Mouse (Mus musculus): ENCODE measurements around the gene Ltb. TPM values are rescaled to one million over a fixed set of nuclear protein-coding genes. Genes with fewer than 3 reads are reported as not detected.

Gene Ltb
- total and polyA plus RNA-seq, 3 experiments, result 1.1 to 1.5 TPM; not detected in 1

- peaks cover 1% of the 10 kb centered on the region; the same call in 1 of the 2 replicates for H3K79me2 ChIP-seq (ENCODE audit: control insufficient read depth, insufficient read depth, low read length, poor library complexity)
- H3K4me1 ChIP-seq (ENCODE audit: control insufficient read depth in 1 of 2, insufficient read depth in 2 of 2, low read length in 2 of 2), result no peaks in the 10 kb centered on the region
- H3K9me3 ChIP-seq (replicated peaks; ENCODE audit: insufficient read depth, low read length), result no peaks in the 10 kb centered on the region
- no peak overlapping the region for H3K4me3 ChIP-seq (ENCODE audit: control insufficient read depth in 1 of 2, insufficient read depth in 1 of 2, low read depth in 2 of 2, low read length in 2 of 2)
- no peak for TF ChIP-seq MYB (IDR thresholded peaks at IDR 0.05; ENCODE audit: low read depth, low read length)
- no peak for TF ChIP-seq NELFE (IDR thresholded peaks at IDR 0.05; ENCODE audit: low read depth, low read length)
- TF ChIP-seq POLR2AphosphoS5 (IDR thresholded peaks at IDR 0.05; ENCODE audit: borderline replicate concordance, low read depth, low read length), result 0 out of 2 replicates have a peak, but pooled peaks have one; percentile 37
- TF ChIP-seq ZC3H11A (IDR thresholded peaks at IDR 0.05; ENCODE audit: low read depth, low read length), result no peak
- TF ChIP-seq MAFK (IDR thresholded peaks at IDR 0.05; ENCODE audit: borderline replicate concordance, low read depth, low read length), result no peak
- TF ChIP-seq MAX (IDR thresholded peaks at IDR 0.05; ENCODE audit: low read length), result no peak
- no peak for TF ChIP-seq CHD1 (IDR thresholded peaks at IDR 0.05; ENCODE audit: low read depth, low read length)
- 0 out of 2 replicates have a peak, but pooled peaks have one; percentile 20 for TF ChIP-seq MXI1 (IDR thresholded peaks at IDR 0.05; ENCODE audit: low read depth, low read length)
- no peak for TF ChIP-seq ETS1 (IDR thresholded peaks at IDR 0.05; ENCODE audit: low read depth, low read length)
- no peak for TF ChIP-seq UBTF (IDR thresholded peaks at IDR 0.05; ENCODE audit: borderline replicate concordance, insufficient read depth, low read depth, low read length)
- TF ChIP-seq NRF1 (IDR thresholded peaks at IDR 0.05; ENCODE audit: insufficient read depth, low read depth, low read length, poor library complexity, severe bottlenecking), result no peak
- peak; percentile 15; the same call in 1 of the 2 replicates for TF ChIP-seq CHD2 (IDR thresholded peaks at IDR 0.05; ENCODE audit: low read length)
- TF ChIP-seq USF2 (IDR thresholded peaks at IDR 0.05; ENCODE audit: borderline replicate concordance in 1 of 2, insufficient read depth in 1 of 2, low read depth in 1 of 2, low read length in 2 of 2), result no peak
- TF ChIP-seq ZNF384 (IDR thresholded peaks at IDR 0.05; ENCODE audit: low read depth, low read length), result no peak
- no peak for TF ChIP-seq CTCF (IDR thresholded peaks at IDR 0.05 in 2 of 3, conservative IDR thresholded peaks at IDR 0.05 in 1 of 3; ENCODE audit: control insufficient read depth in 1 of 3, insufficient read depth in 1 of 3, low read depth in 2 of 3, low read length in 3 of 3, poor library complexity in 1 of 3, severe bottlenecking in 1 of 3)
- no peak for TF ChIP-seq ZMIZ1 (IDR thresholded peaks at IDR 0.05; ENCODE audit: low read depth, low read length)
- TF ChIP-seq SMC3 (IDR thresholded peaks at IDR 0.05; ENCODE audit: low read depth, low read length), result no peak
- TF ChIP-seq POLR2A (IDR thresholded peaks at IDR 0.05; ENCODE audit: control insufficient read depth in 1 of 2, insufficient read depth in 1 of 2, low read depth in 1 of 2, low read length in 2 of 2, poor library complexity in 1 of 2), result no peak; a peak in 1 of 4 replicates
- no peak for TF ChIP-seq USF1 (IDR thresholded peaks at IDR 0.05; ENCODE audit: low read depth, low read length)
- no peak for TF ChIP-seq GABPA (IDR thresholded peaks at IDR 0.05; ENCODE audit: low read depth, low read length)
- no peak for TF ChIP-seq MEF2A (IDR thresholded peaks at IDR 0.05; ENCODE audit: extremely low read depth, insufficient replicate concordance, low read depth, low read length, poor library complexity, severe bottlenecking)
- 0 out of 2 replicates have a peak, but pooled peaks have one; percentile 84 for TF ChIP-seq POLR2AphosphoS2 (IDR thresholded peaks at IDR 0.05; ENCODE audit: low read length)
- TF ChIP-seq TCF12 (IDR thresholded peaks at IDR 0.05; ENCODE audit: low read depth, low read length), result no peak
- no peak for TF ChIP-seq MYC (IDR thresholded peaks at IDR 0.05; ENCODE audit: low read depth, low read length)
- TF ChIP-seq JUND (IDR thresholded peaks at IDR 0.05; ENCODE audit: low read depth, low read length), result no peak
- TF ChIP-seq BHLHE40 (IDR thresholded peaks at IDR 0.05; ENCODE audit: borderline replicate concordance, low read depth, low read length), result no peak
- no peak for TF ChIP-seq SIN3A (IDR thresholded peaks at IDR 0.05; ENCODE audit: low read length)
- TF ChIP-seq RAD21 (IDR thresholded peaks at IDR 0.05; ENCODE audit: low read depth, low read length), result no peak
- TF ChIP-seq RCOR1 (IDR thresholded peaks at IDR 0.05; ENCODE audit: low read depth, low read length), result no peak
- TF ChIP-seq HCFC1 (IDR thresholded peaks at IDR 0.05; ENCODE audit: low read depth, low read length), result no peak
- no peaks in the 10 kb centered on the region for H3K27me3 ChIP-seq (ENCODE audit: control insufficient read depth in 1 of 2, insufficient read depth in 2 of 2, low read length in 2 of 2)
- DNase-seq (ENCODE audit: low read depth, low spot score), result peak; percentile 48
- H3K36me3 ChIP-seq (ENCODE audit: control insufficient read depth in 1 of 2, insufficient read depth in 2 of 2, low read length in 2 of 2), result peaks cover 7 to 10% of the 10 kb centered on the region in 2 experiments
- H3K9ac ChIP-seq (ENCODE audit: control insufficient read depth, low read depth, low read length, poor library complexity, severe bottlenecking), result no peak overlapping the region
- H3K27ac ChIP-seq (ENCODE audit: control insufficient read depth, low read depth, low read length), result no peak overlapping the region
Observed at GRCm38 (mm10) chr17:35147348-35147747, 46.9 kb upstream of the Ltb start.
